Mouse (Mus musculus) lung, postnatal 0 days (tissue): ENCODE measurements around the gene Krt222. TPM values are rescaled to one million over a fixed set of nuclear protein-coding genes. Genes with fewer than 3 reads are reported as not detected.

Source experiments
- ATAC-seq: fragments of 200-750 bp; cut with Nextera tagmentation; 2 replicates; pipeline ENCODE4 v1.8.0; 2017; ENCODE audit warnings: moderate library complexity
- DNase-seq: peaks from one replicate; pipeline ENCODE4 v3.0.0-alpha.2; 2016; ENCODE audit warnings: low spot score
- H3K27ac ChIP-seq: fragments of 300-500 bp; sonication (generic); 2 replicates; pipeline ENCODE4 v1.5.1; 2014; ENCODE audit warnings: antibody characterized with exemption, mild to moderate bottlenecking, low read length, mixed read lengths
- H3K27me3 ChIP-seq: fragments of 300-500 bp; sonication (generic); replicated peaks from 2 replicates; pipeline ENCODE4 v1.6.1; 2014; ENCODE audit warnings: low read length, mixed read lengths; ENCODE audit not compliant: insufficient read depth
- H3K36me3 ChIP-seq: fragments of 300-500 bp; sonication (generic); 2 replicates; pipeline ENCODE4 v1.6.1; 2014; ENCODE audit warnings: low read length, mixed read lengths; ENCODE audit not compliant: insufficient read depth
- H3K4me1 ChIP-seq: fragments of 300-500 bp; sonication (generic); 2 replicates; pipeline ENCODE4 v1.6.1; 2014; ENCODE audit warnings: antibody characterized with exemption, low read depth, low read length, mixed read lengths; ENCODE audit not compliant: insufficient read depth
- H3K4me2 ChIP-seq: fragments of 300-500 bp; sonication (generic); replicated peaks from 2 replicates; pipeline ENCODE4 v1.6.1; 2014; ENCODE audit warnings: low read depth, mild to moderate bottlenecking, low read length, moderate library complexity, mixed read lengths
- H3K4me3 ChIP-seq: fragments of 300-500 bp; sonication (generic); 2 replicates; pipeline ENCODE4 v1.5.1; 2014; ENCODE audit warnings: low read depth, low read length
- H3K9ac ChIP-seq: fragments of 300-500 bp; sonication (generic); replicated peaks from 2 replicates; pipeline ENCODE4 v1.6.1; 2014; ENCODE audit warnings: low read depth, mild to moderate bottlenecking
- H3K9me3 ChIP-seq: fragments of 300-500 bp; sonication (generic); 2 replicates; pipeline ENCODE4 v1.6.1; 2016; ENCODE audit warnings: low read length, mixed read lengths
- CTCF ChIP-seq: IDR thresholded peaks from 2 replicates; pipeline ENCODE4 v1.5.1; 2016; ENCODE audit warnings: antibody characterized with exemption, mild to moderate bottlenecking
- EP300 ChIP-seq: IDR thresholded peaks from 2 replicates; pipeline ENCODE4 v1.6.1; 2016; ENCODE audit warnings: antibody characterized with exemption, mild to moderate bottlenecking, control low read depth
- WGBS: fragments of 180-500 bp; shearing (Covaris S2); extraction: QIAGEN DNeasy Blood & Tissue Kit; methylation state at CpG from one replicate; pipeline ENCODE4 v1.1.7; 2014; 5-methylcytosine and 5-hydroxymethylcytosine counted together
- polyA plus RNA-seq: library from polyadenylated mRNA; unstranded; fragments of >200 nt; fragmentation: Nextera tagmentation; extraction: Ambion mirVana; gene quantifications from 2 replicates; pipeline ENCODE4 v1.2.1, GENCODE M21; 2015

Gene Krt222
- polyA plus RNA-seq, 1 experiment from 2014 or later = 0.44 TPM

- Histone ChIP-seq H3K9me3 (no peaks in the 10 kb centered on the region), H3K4me2 (peak within 1 kb of the TSS; percentile 74), H3K27ac (peak within 1 kb of the TSS; percentile 99), H3K36me3 (0 out of 2 replicates have a peak, but pooled peaks cover 4% of the 10 kb centered on the region), H3K4me1 (peaks cover 10% of the 10 kb centered on the region), H3K27me3 (no peaks in the 10 kb centered on the region), H3K9ac (peak within 1 kb of the TSS; percentile 99), H3K4me3 (peak within 1 kb of the TSS; percentile 72)
- 3% methylated on average over 78 of the region's 87 CpGs for WGBS
- peak; percentile 84 for DNase-seq
- TF ChIP-seq CTCF (no peak), EP300 (no peak)
- peak; percentile 89 for ATAC-seq
These were observed 13.4 kb downstream of the Krt222 start, which contains the start of gene Smarce1 for GRCm38 (mm10) chr11:99230261-99231048. TSS of gene Smarce1 (minus strand) at chr11:99231017.

DNA sequence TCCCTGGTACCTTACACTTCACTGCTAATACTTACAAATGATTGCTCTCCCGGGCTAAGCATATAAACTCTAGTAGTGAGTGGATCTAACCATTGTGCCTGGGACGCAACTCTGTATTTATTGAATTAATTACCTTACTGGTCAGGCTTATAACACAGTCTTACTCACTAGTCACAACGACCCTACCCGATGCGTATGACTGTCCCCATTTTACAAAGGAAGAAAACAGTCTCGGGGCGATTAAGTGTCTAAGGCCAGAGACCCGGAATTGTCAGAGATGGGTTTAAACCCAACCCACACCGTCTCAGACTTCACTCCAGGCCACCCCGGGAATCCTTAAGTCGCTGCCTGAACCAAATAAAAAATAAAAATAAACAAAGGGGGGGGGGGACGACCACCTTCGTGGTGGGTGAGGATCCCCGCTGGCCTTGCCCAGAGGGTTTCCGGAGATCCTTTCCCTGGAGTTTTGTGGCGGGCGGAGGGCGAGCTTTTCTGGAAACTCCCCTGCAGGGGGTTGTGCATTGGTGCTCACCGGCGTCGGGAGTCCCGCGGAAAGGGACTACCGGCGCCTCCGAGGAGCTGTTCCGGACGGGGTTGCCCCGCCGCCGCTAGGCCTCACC, 14.1 kb downstream of the Krt222 start:
- H3K9me3 ChIP-seq = no peaks in the 10 kb centered on the region
- no peak for TF ChIP-seq CTCF
- peak; percentile 78 for ATAC-seq
- 0 out of 2 replicates have a peak, but pooled peaks cover 4% of the 10 kb centered on the region for H3K36me3 ChIP-seq
- H3K4me3 ChIP-seq = peak overlapping the region; percentile 72
- peak overlapping the region; percentile 99 for H3K9ac ChIP-seq
- H3K27me3 ChIP-seq = no peaks in the 10 kb centered on the region
- DNase-seq = peak; percentile 22
- H3K4me2 ChIP-seq = peak overlapping the region; percentile 74
- peak overlapping the region; percentile 99 for H3K27ac ChIP-seq
- under 1% methylated on average over 29 of the region's 31 CpGs for WGBS
- H3K4me1 ChIP-seq = peaks cover 10% of the 10 kb centered on the region

DNA sequence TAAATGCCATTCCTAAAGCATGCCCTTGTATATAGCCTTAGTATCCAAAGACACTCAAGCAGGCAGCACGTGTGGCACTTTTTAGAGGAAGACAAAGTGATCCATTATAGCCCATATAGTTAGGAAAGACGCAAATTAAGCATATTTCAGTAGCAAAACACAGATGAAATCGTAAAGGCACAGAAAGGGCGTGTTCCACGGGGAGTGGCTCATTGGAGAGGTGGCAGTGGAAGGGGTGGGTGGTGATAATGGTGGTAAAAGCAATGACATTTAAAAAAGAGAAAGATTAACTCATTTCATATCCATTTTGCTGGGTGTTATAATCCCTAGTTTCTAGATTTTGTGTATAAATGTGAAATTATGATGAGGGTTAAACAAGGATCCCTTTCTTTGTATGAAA, 17.6 kb downstream of the Krt222 start:
- Histone ChIP-seq H3K9me3 (no peaks in the 10 kb centered on the region), H3K27me3 (no peaks in the 10 kb centered on the region), H3K4me1 (peaks cover 15% of the 10 kb centered on the region), H3K27ac (no peak overlapping the region), H3K4me3 (no peak overlapping the region), H3K36me3 (peaks cover 11% of the 10 kb centered on the region; the same call in 1 of the 2 replicates), H3K4me2 (no peak overlapping the region), H3K9ac (no peak overlapping the region)
- DNase-seq (no peak), ATAC-seq (no peak)
- TF ChIP-seq EP300 (no peak), CTCF (no peak)
- WGBS = 82% methylated on average over 5 of the region's 5 CpGs

DNA sequence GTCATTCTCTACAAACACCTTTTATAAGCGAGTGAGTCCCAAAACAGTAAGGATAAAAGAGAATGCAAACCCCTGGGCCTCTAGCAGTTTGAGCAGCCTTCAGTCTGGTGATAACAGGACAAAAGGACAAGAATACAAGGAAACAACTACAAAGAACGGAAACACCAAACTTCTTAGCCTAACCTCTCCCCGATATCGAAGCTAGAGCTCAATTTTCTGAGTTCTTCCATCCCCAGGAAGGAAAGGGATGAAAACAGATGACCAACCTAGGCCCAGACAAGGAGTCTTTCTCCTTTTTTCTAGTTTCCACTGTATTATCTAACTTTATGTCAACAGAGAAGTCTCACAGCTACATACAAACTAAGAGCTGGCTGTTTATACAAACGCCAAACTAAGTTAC, 20.6 kb downstream of the Krt222 start:
- H3K36me3 ChIP-seq = peaks cover 24% of the 10 kb centered on the region

GRCm38 (mm10) chr11:99221811-99222210, 22.1 kb downstream of the Krt222 start:
- H3K27ac ChIP-seq = no peak overlapping the region
- no peak overlapping the region for H3K4me3 ChIP-seq
- H3K4me2 ChIP-seq = no peak overlapping the region
- no peak overlapping the region for H3K9ac ChIP-seq
- peaks cover 39% of the 10 kb centered on the region for H3K36me3 ChIP-seq
- 0 out of 2 replicates have a peak, but pooled peaks cover 6% of the 10 kb centered on the region for H3K4me1 ChIP-seq
- WGBS = 51% methylated on average over 2 of the region's 2 CpGs
- ATAC-seq (no peak), DNase-seq (no peak)
- no peak for TF ChIP-seq EP300
- TF ChIP-seq CTCF = 0 out of 2 replicates have a peak, but pooled peaks have one; percentile 2
- H3K9me3 ChIP-seq = no peaks in the 10 kb centered on the region
- H3K27me3 ChIP-seq = no peaks in the 10 kb centered on the region

More for the DNA sequence above, 20.6 kb downstream of the Krt222 start:
- WGBS = 74% methylated on average over 5 of the region's 5 CpGs
- H3K4me1 ChIP-seq = 0 out of 2 replicates have a peak, but pooled peaks cover 6% of the 10 kb centered on the region
- no peak overlapping the region for H3K27ac ChIP-seq
- TF ChIP-seq EP300 (no peak), CTCF (no peak)
- no peak overlapping the region for H3K9ac ChIP-seq
- no peak overlapping the region for H3K4me2 ChIP-seq
- H3K4me3 ChIP-seq = no peak overlapping the region
- no peaks in the 10 kb centered on the region for H3K9me3 ChIP-seq
- no peak for ATAC-seq
- no peaks in the 10 kb centered on the region for H3K27me3 ChIP-seq
- no peak for DNase-seq

DNA sequence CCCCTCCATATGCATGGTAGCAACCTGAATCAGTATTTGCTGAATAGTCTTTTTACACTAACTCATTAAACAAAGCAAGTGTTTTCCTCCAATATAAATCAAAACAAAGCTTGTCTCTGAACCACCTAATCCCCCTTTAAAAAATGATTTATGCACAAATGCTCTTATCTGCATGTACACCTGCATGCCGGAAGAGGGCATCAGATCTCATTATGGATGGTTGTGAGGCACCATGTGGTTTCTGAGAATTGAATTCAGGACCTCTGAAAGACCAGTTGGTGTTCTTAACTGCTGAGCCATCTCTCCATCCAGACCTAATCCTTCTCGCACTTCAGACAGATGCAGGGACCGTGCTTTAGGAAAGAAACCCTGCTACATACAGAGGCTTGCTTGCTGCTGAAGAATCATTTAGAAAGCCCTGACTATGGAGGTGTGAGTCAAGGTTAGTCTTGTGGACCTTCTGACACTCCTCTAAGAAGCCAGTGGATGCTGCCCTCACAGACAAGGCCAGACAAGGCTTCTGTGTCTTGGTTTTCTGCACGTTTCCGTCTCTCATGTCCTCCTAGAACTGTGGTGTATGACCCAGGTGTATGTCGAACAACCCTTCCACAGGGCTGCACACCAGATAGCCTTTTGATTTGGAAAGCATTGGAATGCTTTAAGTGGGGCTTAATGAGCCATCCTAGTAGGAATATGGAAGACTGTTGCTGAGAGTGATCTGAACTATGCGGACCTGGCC, 26.5 kb downstream of the Krt222 start:
- WGBS = 87% methylated on average over 7 of the region's 7 CpGs
- H3K27ac ChIP-seq = no peak overlapping the region

More for the DNA sequence above, 26.5 kb downstream of the Krt222 start:
- no peak for TF ChIP-seq EP300
- TF ChIP-seq CTCF = peak; percentile 19; the same call in 1 of the 2 replicates
- Histone ChIP-seq H3K27me3 (no peaks in the 10 kb centered on the region), H3K4me1 (no peaks in the 10 kb centered on the region), H3K4me2 (no peak overlapping the region), H3K9ac (no peak overlapping the region), H3K36me3 (peaks cover 64% of the 10 kb centered on the region), H3K9me3 (no peaks in the 10 kb centered on the region), H3K4me3 (no peak overlapping the region)
- ATAC-seq (no peak), DNase-seq (no peak)
